Mouse (Mus musculus) liver, embryonic 14.5 days (tissue): ENCODE data around the gene Trpc6. TPM values are rescaled to one million over a fixed set of nuclear protein-coding genes. Genes with fewer than 3 reads are reported as not detected.

Experiments
- ATAC-seq: fragments of 200-750 bp; cut with Nextera tagmentation; 2 replicates; pipeline ENCODE4 v1.8.0; 2017; ENCODE audit warnings: moderate number of reproducible peaks, mild to moderate bottlenecking, moderate library complexity; ENCODE audit not compliant: insufficient read depth
- DNase-seq, 3 experiments: peaks; one replicate each; pipeline ENCODE4 v3.0.0-alpha.2; 2012 to 2013; ENCODE audit warnings: low read depth in 3 of 3, low spot score in 3 of 3
- H3K27ac ChIP-seq: fragments of 300-500 bp; sonication (generic); 2 replicates; pipeline ENCODE4 v1.5.1; 2014; ENCODE audit warnings: moderate library complexity, mild to moderate bottlenecking, control low read depth, inconsistent platforms
- H3K27me3 ChIP-seq: fragments of 300-500 bp; sonication (generic); 2 replicates; pipeline ENCODE4 v1.6.1; 2014; ENCODE audit warnings: mild to moderate bottlenecking, low read length, moderate library complexity; ENCODE audit not compliant: control insufficient read depth, insufficient read depth
- H3K36me3 ChIP-seq: fragments of 300-500 bp; sonication (generic); replicated peaks from 2 replicates; pipeline ENCODE4 v1.6.1; 2014; ENCODE audit warnings: low read depth; ENCODE audit not compliant: control insufficient read depth, insufficient read depth
- H3K4me1 ChIP-seq, 2 experiments: fragments of 200-500 bp in 1 of 2; fragments of 300-500 bp in 1 of 2; sonication (generic) in 1 of 2; replicated peaks; 2 replicates each; pipeline ENCODE4 v1.6.1; 2012 to 2014; ENCODE audit warnings: antibody characterized with exemption in 1 of 2, inconsistent platforms in 1 of 2, low read length in 1 of 2; ENCODE audit not compliant: control insufficient read depth in 2 of 2, insufficient read depth in 2 of 2
- H3K4me2 ChIP-seq: fragments of 300-500 bp; sonication (generic); 2 replicates; pipeline ENCODE4 v1.6.1; 2014; ENCODE audit warnings: low read depth, mild to moderate bottlenecking, control low read depth, moderate library complexity
- H3K4me3 ChIP-seq, 2 experiments: fragments of 200-500 bp in 1 of 2; fragments of 300-500 bp in 1 of 2; sonication (generic) in 1 of 2; 2 replicates each; pipeline ENCODE4 v1.5.1; 2012 to 2014; ENCODE audit warnings: low read depth in 2 of 2, low read length in 2 of 2, mild to moderate bottlenecking in 2 of 2, control low read depth in 1 of 2, inconsistent platforms in 1 of 2, moderate library complexity in 1 of 2; ENCODE audit not compliant: insufficient read depth in 1 of 2
- H3K9ac ChIP-seq: fragments of 300-500 bp; sonication (generic); replicated peaks from 2 replicates; pipeline ENCODE4 v1.6.1; 2014; ENCODE audit warnings: mild to moderate bottlenecking, control low read depth, moderate library complexity
- H3K9me3 ChIP-seq: fragments of 300-500 bp; sonication (generic); 2 replicates; pipeline ENCODE4 v1.6.1; 2016; ENCODE audit warnings: low read length, mixed read lengths; ENCODE audit not compliant: control insufficient read depth
- CTCF ChIP-seq: IDR thresholded peaks from 2 replicates; pipeline ENCODE4 v1.5.1; 2016; ENCODE audit warnings: antibody characterized with exemption, low read depth, control low read depth
- EP300 ChIP-seq: IDR thresholded peaks from 2 replicates; pipeline ENCODE4 v1.6.1; 2016; ENCODE audit warnings: antibody characterized with exemption, low read depth
- WGBS: fragments of 180-500 bp; shearing (Covaris S2); extraction: QIAGEN DNeasy Blood & Tissue Kit; methylation state at CpG from one replicate; pipeline ENCODE4 v1.1.7; 2014; ENCODE audit not compliant: insufficient replicate concordance; 5-methylcytosine and 5-hydroxymethylcytosine counted together
- polyA plus RNA-seq, 2 experiments: library from polyadenylated mRNA; depleted of rRNA in 1 of 2; stranded (reverse) in 1 of 2; unstranded in 1 of 2; fragments of >200 nt; fragmentation: Nextera tagmentation in 1 of 2; extraction: Ambion mirVana in 1 of 2; gene quantifications; 2 replicates each; pipeline versions ENCODE4 v1.2.1 to v1.2.3; 2012 to 2014

Gene Trpc6
- polyA plus RNA-seq, 2 experiments = 1.1 to 2.0 TPM

DNA sequence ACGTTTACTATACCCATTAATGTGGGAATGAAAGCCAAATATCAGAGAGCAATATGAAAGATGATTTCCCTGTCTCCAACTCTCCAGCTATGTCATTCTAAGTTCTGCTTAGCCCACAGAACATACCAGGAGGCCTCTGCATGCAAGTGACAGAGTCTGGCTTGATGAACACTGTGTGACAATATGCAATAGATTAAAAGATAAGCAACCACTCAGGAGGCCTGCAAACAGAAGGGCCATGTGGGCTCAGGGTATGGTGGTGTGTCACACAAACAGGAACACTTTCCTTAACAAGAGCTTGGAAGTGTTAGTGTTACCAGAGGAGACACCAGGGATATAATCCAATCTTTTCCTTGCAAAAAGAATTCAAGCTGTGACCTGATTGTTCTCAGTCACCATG, 159.6 kb downstream of the Trpc6 start:
- no peak overlapping the region for H3K4me2 ChIP-seq
- ATAC-seq (no peak), DNase-seq (no peak)
- no peaks in the 10 kb centered on the region for H3K27me3 ChIP-seq
- H3K36me3 ChIP-seq = no peaks in the 10 kb centered on the region
- no peak overlapping the region for H3K9ac ChIP-seq
- H3K4me3 ChIP-seq = no peak overlapping the region
- no peak overlapping the region for H3K27ac ChIP-seq
- no peaks in the 10 kb centered on the region for H3K4me1 ChIP-seq
- no peaks in the 10 kb centered on the region for H3K9me3 ChIP-seq
- WGBS = 59% methylated on average over 1 of the region's 1 CpGs
- TF ChIP-seq EP300 (no peak), CTCF (no peak)

DNA sequence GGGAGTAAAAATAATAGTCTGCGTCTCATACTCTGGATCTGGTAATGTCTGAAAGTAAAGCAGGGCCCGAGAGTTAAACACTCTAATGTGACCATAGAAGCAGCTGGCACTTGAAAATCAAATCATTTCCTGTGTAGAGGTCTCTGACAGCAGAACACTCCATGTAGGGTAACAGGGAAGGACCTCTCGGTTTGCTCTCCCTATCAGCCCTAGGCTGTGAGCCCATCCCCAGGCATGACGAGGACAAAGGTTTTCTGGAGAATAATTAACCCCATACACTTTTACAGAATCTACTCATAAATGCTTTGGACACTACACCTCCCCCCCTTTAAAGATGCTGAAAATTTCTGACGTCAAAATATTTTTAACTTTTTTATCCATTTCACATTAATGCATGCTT, 160.0 kb downstream of the Trpc6 start:
- 40% methylated on average over 5 of the region's 5 CpGs for WGBS
- H3K9me3 ChIP-seq = no peaks in the 10 kb centered on the region
- DNase-seq = no peak
- no peak for ATAC-seq
- no peaks in the 10 kb centered on the region for H3K36me3 ChIP-seq
- H3K27me3 ChIP-seq = no peaks in the 10 kb centered on the region
- no peak overlapping the region for H3K4me3 ChIP-seq
- H3K4me1 ChIP-seq = no peaks in the 10 kb centered on the region
- H3K4me2 ChIP-seq = no peak overlapping the region
- TF ChIP-seq CTCF (no peak), EP300 (no peak)
- H3K27ac ChIP-seq = no peak overlapping the region
- no peak overlapping the region for H3K9ac ChIP-seq

- DNase-seq (no peak), ATAC-seq (no peak)
- TF ChIP-seq CTCF (no peak), EP300 (no peak)
- H3K9me3 ChIP-seq = no peaks in the 10 kb centered on the region
- WGBS = 33% methylated on average over 3 of the region's 3 CpGs
- no peak overlapping the region for H3K9ac ChIP-seq
- no peak overlapping the region for H3K4me2 ChIP-seq
- H3K4me1 ChIP-seq = no peaks in the 10 kb centered on the region
- H3K4me3 ChIP-seq = no peak overlapping the region
- H3K27ac ChIP-seq = no peak overlapping the region
- no peaks in the 10 kb centered on the region for H3K36me3 ChIP-seq
- H3K27me3 ChIP-seq = no peaks in the 10 kb centered on the region
These were observed 166.3 kb downstream of the Trpc6 start for GRCm38 (mm10) chr9:8710052-8710739.

DNA sequence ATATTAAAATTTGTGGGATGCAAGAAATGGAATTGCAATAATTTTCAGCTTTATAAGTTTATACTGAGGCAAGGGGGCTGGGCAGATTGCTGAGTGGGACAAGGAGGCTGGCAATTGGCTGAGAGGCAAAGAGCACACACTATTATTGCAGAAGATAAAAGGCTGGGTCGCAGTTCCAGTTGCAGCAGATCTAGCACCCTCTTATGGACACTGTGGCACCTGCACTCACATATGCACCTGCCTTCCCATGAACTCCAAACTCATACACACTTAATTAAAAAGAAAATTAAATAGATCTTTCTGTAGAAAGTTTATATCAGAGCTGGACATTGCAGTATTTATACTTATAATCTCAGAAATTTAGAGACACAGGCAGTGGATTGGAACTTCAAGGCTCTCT, 175.1 kb downstream of the Trpc6 start:
- TF ChIP-seq EP300 = no peak
- no peak for TF ChIP-seq CTCF
- ATAC-seq = no peak
- no peak overlapping the region for H3K27ac ChIP-seq
- no peaks in the 10 kb centered on the region for H3K4me1 ChIP-seq
- no peak overlapping the region for H3K4me3 ChIP-seq
- 48% methylated on average over 1 of the region's 1 CpGs for WGBS
- no peaks in the 10 kb centered on the region for H3K9me3 ChIP-seq
- H3K27me3 ChIP-seq = no peaks in the 10 kb centered on the region
- DNase-seq = no peak
- H3K4me2 ChIP-seq = no peak overlapping the region
- no peak overlapping the region for H3K9ac ChIP-seq
- no peaks in the 10 kb centered on the region for H3K36me3 ChIP-seq

- H3K4me2 ChIP-seq = no peak overlapping the region
- WGBS = 48% methylated on average over 3 of the region's 3 CpGs
These were observed 185.1 kb downstream of the Trpc6 start for GRCm38 (mm10) chr9:8729056-8729455.

More at GRCm38 (mm10) chr9:8729056-8729455, 185.1 kb downstream of the Trpc6 start:
- DNase-seq (no peak), ATAC-seq (no peak)
- H3K9ac ChIP-seq = no peak overlapping the region
- H3K4me3 ChIP-seq = no peak overlapping the region
- H3K4me1 ChIP-seq = no peaks in the 10 kb centered on the region
- no peaks in the 10 kb centered on the region for H3K27me3 ChIP-seq
- no peaks in the 10 kb centered on the region for H3K9me3 ChIP-seq
- H3K36me3 ChIP-seq = no peaks in the 10 kb centered on the region
- H3K27ac ChIP-seq = no peak overlapping the region
- no peak for TF ChIP-seq CTCF
- TF ChIP-seq EP300 = no peak
